ENCODE assay signal across 12 mouse cellular contexts in genomic region chr6:43278247-43278646, GRCm38 (mm10). TPM values are rescaled to one million over a fixed set of nuclear protein-coding genes. Genes with fewer than 3 reads are reported as not detected.
DNase-seq lines count a peak whose midpoint lies in the region; ATAC-seq and TF ChIP-seq lines count a peak whose summit lies in the region.
"Had no signal": no experiment of that assay in that cellular context is flagged by ENCODE, and none has a peak within 500 bp of the region (broad histone marks: within the 10 kb centered on the region; RNA-seq: fewer than 3 reads in every experiment).

No protein-coding gene starts in this region.

- peak; percentile 96 for ATAC-seq in frontal cortex, adult (ENCODE audit: low TSS enrichment)
- no peak for ATAC-seq in liver, postnatal 0 days
- no peak for ATAC-seq in liver, embryonic 12.5 days
- ATAC-seq: intestine, embryonic 15.5 days had no signal

- no peak overlapping the region for H3K4me2 ChIP-seq in liver, postnatal 0 days (ENCODE audit: low read depth, low read length)
- H3K4me2 ChIP-seq in liver, embryonic 12.5 days: no peak overlapping the region
- H3K4me2 ChIP-seq: intestine, embryonic 15.5 days had no signal

- DNase-seq in frontal cortex, postnatal 10 days (ENCODE audit: low spot score in 2 of 2): no peak
- no peak for DNase-seq in liver, postnatal 0 days
- DNase-seq in ES-CJ7 (ENCODE audit: low read depth, low spot score): peak; percentile 35
- peak; percentile 67 for DNase-seq in lung, postnatal 10 days
- DNase-seq in spleen, postnatal 10 days (ENCODE audit: low spot score in 2 of 2): no peak
- no peak for DNase-seq in cerebellum, adult 9-11 months
- DNase-seq: thymus, postnatal 25 days had no signal

- H3K36me3 ChIP-seq in liver, postnatal 0 days (replicated peaks; ENCODE audit: insufficient read depth, low read length): peaks cover 25% of the 10 kb centered on the region
- H3K36me3 ChIP-seq in liver, embryonic 12.5 days: peaks cover 4% of the 10 kb centered on the region; the same call in 1 of the 2 replicates

- H3K4me3 ChIP-seq in liver, postnatal 0 days (ENCODE audit: low read depth, low read length): no peak overlapping the region
- H3K4me3 ChIP-seq in liver, embryonic 12.5 days: no peak overlapping the region
- H3K4me3 ChIP-seq: erythroblast, embryonic 14.5 days; intestine, embryonic 15.5 days had no signal

- no peak for TF ChIP-seq EP300 in liver, postnatal 0 days (IDR thresholded peaks at IDR 0.05; ENCODE audit: low read depth)

- no peaks in the 10 kb centered on the region for H3K4me1 ChIP-seq in liver, postnatal 0 days (ENCODE audit: insufficient read depth)
- no peaks in the 10 kb centered on the region for H3K4me1 ChIP-seq in liver, embryonic 12.5 days
- H3K4me1 ChIP-seq: intestine, embryonic 15.5 days had no signal

- TF ChIP-seq CTCF in liver, postnatal 0 days (IDR thresholded peaks at IDR 0.05; ENCODE audit: low read depth): peak; percentile 60

- no peak overlapping the region for H3K9ac ChIP-seq in liver, postnatal 0 days (replicated peaks)
- H3K9ac ChIP-seq in liver, embryonic 12.5 days: no peak overlapping the region
- H3K9ac ChIP-seq: intestine, embryonic 15.5 days had no signal

- H3K9me3 ChIP-seq in liver, postnatal 0 days (ENCODE audit: low read length): no peaks in the 10 kb centered on the region
- no peaks in the 10 kb centered on the region for H3K9me3 ChIP-seq in liver, embryonic 12.5 days (replicated peaks)
- H3K9me3 ChIP-seq: intestine, embryonic 15.5 days had no signal

- no peaks in the 10 kb centered on the region for H3K27me3 ChIP-seq in liver, postnatal 0 days (ENCODE audit: insufficient read depth, low read length)
- no peaks in the 10 kb centered on the region for H3K27me3 ChIP-seq in liver, embryonic 12.5 days (replicated peaks)
- H3K27me3 ChIP-seq: intestine, embryonic 15.5 days had no signal

- no peak overlapping the region for H3K27ac ChIP-seq in liver, postnatal 0 days (ENCODE audit: low read depth)
- no peak overlapping the region for H3K27ac ChIP-seq in liver, embryonic 12.5 days
- H3K27ac ChIP-seq: intestine, embryonic 15.5 days had no signal

RNA-seq across cellular contexts. Expression of gene Arhgef5, which starts 12.9 kb away (rescaled TPM):
- polyA plus RNA-seq in liver, postnatal 0 days (2015; fragmentation: Nextera tagmentation; extraction: Ambion mirVana): 2.6 and 3.1 TPM in 2 replicates
- polyA plus RNA-seq in liver, embryonic 12.5 days (2016; fragmentation: Nextera tagmentation; extraction: Ambion mirVana): 2.3 and 2.5 TPM in 2 replicates
- polyA plus RNA-seq: erythroblast, embryonic 14.5 days had no signal

RNA-seq across cellular contexts. Expression of gene Nobox, which starts 31.1 kb away (rescaled TPM):
- polyA plus RNA-seq in liver, postnatal 0 days (2015; fragmentation: Nextera tagmentation; extraction: Ambion mirVana): not detected in 2 replicates
- polyA plus RNA-seq in liver, embryonic 12.5 days (2016; fragmentation: Nextera tagmentation; extraction: Ambion mirVana): 0.17 TPM in 1 of 2 replicates, not detected in the other
- polyA plus RNA-seq: erythroblast, embryonic 14.5 days; intestine, embryonic 15.5 days; limb, embryonic 11.5 days had no signal

RNA-seq across cellular contexts. Expression of gene Olfr47, which starts 46.9 kb away (rescaled TPM):
- not detected in 2 replicates for polyA plus RNA-seq in liver, postnatal 0 days (2015; fragmentation: Nextera tagmentation; extraction: Ambion mirVana)
- not detected in 2 replicates for polyA plus RNA-seq in liver, embryonic 12.5 days (2016; fragmentation: Nextera tagmentation; extraction: Ambion mirVana)
- polyA plus RNA-seq: erythroblast, embryonic 14.5 days; intestine, embryonic 15.5 days; limb, embryonic 11.5 days had no signal

Comparison
In these comparisons a context has a peak if more than half of its experiments do, and no peak if none do; other contexts are left out.
1. DNase-seq: peak in ES-CJ7 (single experiment) and lung, postnatal 10 days (single experiment); none in frontal cortex, postnatal 10 days (0 of 2), liver, postnatal 0 days (single experiment), spleen, postnatal 10 days (0 of 2) and cerebellum, adult 9-11 months (single experiment).